Mouse (Mus musculus): ENCODE data around the gene Hivep2.

DNA sequence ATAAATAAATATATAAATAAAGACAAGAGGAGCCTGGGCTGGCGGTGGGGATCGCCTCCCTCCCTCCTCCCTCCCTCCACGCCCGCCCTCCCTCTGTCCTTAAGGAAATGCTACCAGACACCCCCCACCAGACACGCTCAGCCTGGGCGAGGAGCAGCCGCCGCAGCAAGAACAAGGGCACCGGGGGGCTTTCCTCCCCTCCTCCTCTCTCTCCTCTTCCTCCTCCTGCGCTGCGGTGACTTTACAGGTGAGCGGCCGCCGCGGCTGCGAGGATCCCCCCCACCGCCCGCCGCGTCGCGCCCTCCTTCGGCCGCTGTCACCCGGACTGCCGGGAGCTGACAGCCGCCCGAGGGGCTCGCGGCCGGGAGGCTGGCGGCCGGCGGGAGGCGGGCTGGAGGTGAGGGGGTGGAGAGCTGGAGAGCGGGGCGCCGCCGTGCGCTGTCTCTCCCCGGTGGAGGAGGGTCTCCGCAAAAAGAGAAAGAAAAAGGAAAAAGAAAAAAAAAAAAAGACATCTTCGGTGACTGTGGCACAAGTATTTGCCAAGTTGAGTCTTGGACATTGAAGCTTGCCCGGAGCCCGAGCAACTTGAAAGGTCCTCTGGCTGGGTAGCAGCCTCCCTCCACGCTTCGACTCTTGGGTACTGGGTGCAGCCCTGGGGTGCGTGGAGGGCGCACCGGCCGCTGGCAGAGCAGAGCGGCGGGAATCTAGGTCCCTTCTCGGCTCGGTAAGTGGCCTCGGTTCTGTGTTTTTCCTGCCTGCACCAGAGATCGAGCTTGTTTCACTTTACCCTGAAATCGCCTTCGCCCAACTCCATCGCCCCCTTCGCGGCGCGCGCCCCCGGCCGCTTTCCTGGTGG lies at the start of gene Hivep2:
- TF ChIP-seq POLR2A (IDR thresholded peaks at IDR 0.05; ENCODE audit: control insufficient read depth, extremely low read depth, insufficient read depth, low read length, poor library complexity) (peak; percentile 21; the same call in 1 of the 2 replicates), CTCF (IDR thresholded peaks at IDR 0.05; ENCODE audit: borderline replicate concordance, control insufficient read depth, extremely low read depth, insufficient read depth, low read length, poor library complexity) (peak; percentile 31; the same call in 1 of the 2 replicates)
